Mouse (Mus musculus): Measurements from ENCODE around the gene Dctpp1.

DNA sequence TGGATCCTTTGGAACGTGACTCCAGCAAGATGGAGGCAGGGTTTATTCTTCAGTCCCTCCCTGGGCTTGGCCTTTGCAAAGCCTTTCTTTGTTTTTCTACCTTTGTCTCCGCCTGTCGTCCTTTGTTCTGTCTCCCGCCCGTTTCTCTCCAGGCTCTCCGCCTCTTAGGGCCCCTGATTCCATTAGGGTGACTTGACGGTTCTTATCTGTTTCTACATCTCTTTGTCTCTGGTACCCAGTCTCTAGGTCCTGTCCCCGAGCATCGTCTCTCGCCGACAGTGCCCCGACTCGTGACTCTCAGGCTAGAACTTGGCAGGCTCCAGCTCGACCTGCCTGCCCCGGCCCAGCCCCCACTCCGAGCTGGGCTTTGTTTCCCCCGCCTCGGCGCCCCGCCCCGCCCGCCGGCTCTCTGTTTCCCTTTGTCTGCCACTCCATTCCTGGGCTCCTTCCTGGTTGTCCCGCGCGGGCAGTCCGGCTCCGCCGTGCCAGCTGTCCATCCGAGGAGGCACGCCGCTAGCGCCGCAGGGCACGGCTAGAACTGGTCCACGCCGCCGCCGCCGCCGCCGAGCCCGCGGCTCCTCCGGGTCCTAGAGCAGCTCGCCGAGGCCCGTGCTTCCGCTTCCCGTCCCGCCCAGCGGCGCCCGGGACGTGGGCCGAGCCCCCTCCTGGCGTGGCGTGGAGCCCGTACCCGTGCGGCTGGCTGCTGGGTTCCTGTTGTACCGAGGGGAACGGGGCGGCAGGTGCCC lies 27.7 kb downstream of the Dctpp1 start, which contains the start of the genes Zfp553 and Sept1:
- TF ChIP-seq CTCF (conservative IDR thresholded peaks at IDR 0.05; ENCODE audit: low read length) (no peak), NANOG (IDR thresholded peaks at IDR 0.05; ENCODE audit: borderline replicate concordance, low read length) (no peak), POU5F1 (IDR thresholded peaks at IDR 0.05; ENCODE audit: borderline replicate concordance, low read length) (no peak)
